Mouse (Mus musculus) lung, adult 2 months (tissue): Measurements from ENCODE around the gene Cass4.

Experiments
- CTCF ChIP-seq: fragments of 200-500 bp; IDR thresholded peaks from 2 replicates; pipeline ENCODE4 v1.5.1; 2011; ENCODE audit warnings: mild to moderate bottlenecking, low read length, control low read depth; ENCODE audit not compliant: insufficient read depth
- POLR2A ChIP-seq: fragments of 200-500 bp; IDR thresholded peaks from 2 replicates; pipeline ENCODE4 v1.6.1; 2011; ENCODE audit warnings: low read depth, mild to moderate bottlenecking, control low read depth, low read length, borderline replicate concordance; ENCODE audit errors: extremely low read depth

DNA sequence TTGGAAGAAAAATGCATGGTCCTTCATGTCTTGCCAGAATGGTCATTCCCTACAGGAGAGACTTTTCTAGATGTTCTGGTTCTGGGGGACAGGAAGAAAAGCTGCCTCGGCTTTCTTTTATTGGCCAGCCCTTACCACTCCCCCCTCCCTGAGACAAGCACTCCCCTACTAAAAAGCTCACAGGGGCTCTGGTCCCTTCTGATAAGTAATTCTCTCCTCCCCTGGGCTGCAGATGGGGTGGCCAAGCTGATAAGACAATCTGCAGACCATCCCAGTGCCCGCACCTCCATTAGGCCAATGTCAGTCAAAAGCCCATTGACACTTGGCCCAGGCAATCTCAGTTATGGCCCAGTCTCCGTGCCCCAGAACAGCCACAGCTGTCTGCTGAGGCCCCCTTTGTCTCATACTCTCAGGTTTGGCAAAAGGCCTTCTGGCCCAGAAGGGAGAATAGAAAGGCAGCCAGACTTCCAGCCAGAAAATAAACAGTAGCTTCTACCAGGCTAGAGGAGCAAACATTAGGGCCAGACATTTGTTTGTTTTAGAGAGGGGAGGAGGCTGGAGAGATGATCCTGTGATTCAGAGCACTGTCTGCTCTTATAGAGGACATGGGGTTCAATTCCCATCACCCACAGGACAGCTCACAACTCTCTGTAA is 45.2 kb upstream of the Cass4 start:
- TF ChIP-seq CTCF (no peak), POLR2A (no peak)
